Mouse (Mus musculus): ENCODE results near the gene Mif4gd. TPM values are rescaled to one million over a fixed set of nuclear protein-coding genes. Genes with fewer than 3 reads are reported as not detected.
"Not testable (repeated sequence)": the region's sequence is repeated elsewhere in the genome, so short reads cannot be mapped to it uniquely, and the experiment has no call there.

Mif4gd gene
- 20.3 and 23.8 TPM in 2 replicates for polyA plus RNA-seq (2016; fragmentation: Nextera tagmentation; extraction: Ambion mirVana)

- no peaks in the 10 kb centered on the region for H3K9me3 ChIP-seq
- H3K36me3 ChIP-seq (replicated peaks) = peaks cover 57% of the 10 kb centered on the region
- H3K4me3 ChIP-seq = peak within 1 kb of the TSS; percentile 74
- WGBS = under 1% methylated on average over 55 of the region's 80 CpGs
- DNase-seq (ENCODE audit: extremely low spot score, low spot score) = peak; percentile 90
- H3K27ac ChIP-seq = peak within 1 kb of the TSS; percentile 88
- H3K4me1 ChIP-seq = peaks cover 29% of the 10 kb centered on the region
- H3K27me3 ChIP-seq (ENCODE audit: poor library complexity, severe bottlenecking) = peaks cover 6% of the 10 kb centered on the region
These were observed at the start of gene Mif4gd for GRCm38 (mm10) chr11:115612410-115613137. Mif4gd (minus strand) TSS chr11:115612969.

GRCm38 (mm10) chr11:115660376-115660775 lies 47.6 kb upstream of the Mif4gd start:
- peaks cover 19% of the 10 kb centered on the region for H3K36me3 ChIP-seq (replicated peaks)
- no peaks in the 10 kb centered on the region for H3K9me3 ChIP-seq
- no peak overlapping the region for H3K4me3 ChIP-seq
- H3K27ac ChIP-seq = no peak overlapping the region
- WGBS = 96% methylated on average over 4 of the region's 4 CpGs
- no peak for DNase-seq (ENCODE audit: extremely low spot score, low spot score)
- peaks cover 6% of the 10 kb centered on the region for H3K4me1 ChIP-seq
- H3K27me3 ChIP-seq (ENCODE audit: poor library complexity, severe bottlenecking) = no peaks in the 10 kb centered on the region

GRCm38 (mm10) chr11:115658521-115658920 lies 45.8 kb upstream of the Mif4gd start:
- H3K27ac ChIP-seq = no peak overlapping the region
- no peak overlapping the region for H3K4me3 ChIP-seq
- no peaks in the 10 kb centered on the region for H3K27me3 ChIP-seq (ENCODE audit: poor library complexity, severe bottlenecking)
- no peaks in the 10 kb centered on the region for H3K9me3 ChIP-seq
- H3K4me1 ChIP-seq = no peaks in the 10 kb centered on the region
- 87% methylated on average over 6 of the region's 6 CpGs for WGBS
- H3K36me3 ChIP-seq (replicated peaks) = peaks cover 36% of the 10 kb centered on the region
- DNase-seq (ENCODE audit: extremely low spot score, low spot score) = no peak

GRCm38 (mm10) chr11:115654128-115654527 lies 41.4 kb upstream of the Mif4gd start:
- Histone ChIP-seq H3K27me3 (ENCODE audit: poor library complexity, severe bottlenecking) (no peaks in the 10 kb centered on the region), H3K36me3 (replicated peaks) (peaks cover 46% of the 10 kb centered on the region), H3K27ac (no peak overlapping the region), H3K9me3 (no peaks in the 10 kb centered on the region), H3K4me3 (no peak overlapping the region), H3K4me1 (0 out of 2 replicates have a peak, but pooled peaks cover 5% of the 10 kb centered on the region)
- WGBS = 90% methylated on average over 2 of the region's 2 CpGs
- DNase-seq (ENCODE audit: extremely low spot score, low spot score) = no peak

GRCm38 (mm10) chr11:115653194-115653593 lies 40.4 kb upstream of the Mif4gd start:
- 0 out of 2 replicates have a peak, but pooled peaks cover 5% of the 10 kb centered on the region for H3K4me1 ChIP-seq
- no peak overlapping the region for H3K27ac ChIP-seq
- DNase-seq (ENCODE audit: extremely low spot score, low spot score) = no peak
- H3K9me3 ChIP-seq = no peaks in the 10 kb centered on the region
- H3K36me3 ChIP-seq (replicated peaks) = peaks cover 54% of the 10 kb centered on the region
- H3K4me3 ChIP-seq = no peak overlapping the region
- no peaks in the 10 kb centered on the region for H3K27me3 ChIP-seq (ENCODE audit: poor library complexity, severe bottlenecking)
- WGBS = 89% methylated on average over 3 of the region's 3 CpGs

- Histone ChIP-seq H3K4me3 (no peak overlapping the region), H3K27me3 (ENCODE audit: poor library complexity, severe bottlenecking) (no peaks in the 10 kb centered on the region), H3K27ac (no peak overlapping the region), H3K9me3 (no peaks in the 10 kb centered on the region), H3K4me1 (0 out of 2 replicates have a peak, but pooled peaks cover 5% of the 10 kb centered on the region), H3K36me3 (replicated peaks) (peaks cover 65% of the 10 kb centered on the region)
- DNase-seq (ENCODE audit: extremely low spot score, low spot score) = no peak
- WGBS = 91% methylated on average over 3 of the region's 3 CpGs
These were observed 38.9 kb upstream of the Mif4gd start for GRCm38 (mm10) chr11:115651680-115652079.

GRCm38 (mm10) chr11:115649706-115650105 lies 36.9 kb upstream of the Mif4gd start:
- no peak for DNase-seq (ENCODE audit: extremely low spot score, low spot score)
- 68% methylated on average over 10 of the region's 10 CpGs for WGBS
- Histone ChIP-seq H3K9me3 (no peaks in the 10 kb centered on the region), H3K27me3 (ENCODE audit: poor library complexity, severe bottlenecking) (no peaks in the 10 kb centered on the region), H3K27ac (no peak overlapping the region), H3K4me3 (no peak overlapping the region), H3K36me3 (replicated peaks) (peaks cover 75% of the 10 kb centered on the region), H3K4me1 (0 out of 2 replicates have a peak, but pooled peaks cover 5% of the 10 kb centered on the region)

GRCm38 (mm10) chr11:115647459-115647858 lies 34.7 kb upstream of the Mif4gd start:
- DNase-seq (ENCODE audit: extremely low spot score, low spot score) = no peak
- 0 out of 2 replicates have a peak, but pooled peaks cover 5% of the 10 kb centered on the region for H3K4me1 ChIP-seq
- no peaks in the 10 kb centered on the region for H3K27me3 ChIP-seq (ENCODE audit: poor library complexity, severe bottlenecking)
- peaks cover 73% of the 10 kb centered on the region for H3K36me3 ChIP-seq (replicated peaks)
- no peak overlapping the region for H3K4me3 ChIP-seq
- 73% methylated on average over 6 of the region's 6 CpGs for WGBS
- no peaks in the 10 kb centered on the region for H3K9me3 ChIP-seq
- no peak overlapping the region for H3K27ac ChIP-seq

- WGBS = 95% methylated on average over 9 of the region's 9 CpGs
- Histone ChIP-seq H3K27me3 (ENCODE audit: poor library complexity, severe bottlenecking) (no peaks in the 10 kb centered on the region), H3K4me3 (no peak overlapping the region), H3K9me3 (no peaks in the 10 kb centered on the region), H3K36me3 (replicated peaks) (peaks cover 71% of the 10 kb centered on the region), H3K27ac (no peak overlapping the region), H3K4me1 (peaks cover 6% of the 10 kb centered on the region)
- DNase-seq (ENCODE audit: extremely low spot score, low spot score) = no peak
These were observed 33.7 kb upstream of the Mif4gd start for GRCm38 (mm10) chr11:115646439-115646838.

GRCm38 (mm10) chr11:115645498-115645897 lies 32.7 kb upstream of the Mif4gd start:
- not testable (repeated sequence) for DNase-seq (ENCODE audit: extremely low spot score, low spot score); H3K4me3 ChIP-seq; H3K27ac ChIP-seq; H3K27me3 ChIP-seq (ENCODE audit: poor library complexity, severe bottlenecking); H3K9me3 ChIP-seq
- WGBS = 93% methylated on average over 14 of the region's 14 CpGs
- peaks cover 13% of the 10 kb centered on the region for H3K4me1 ChIP-seq
- H3K36me3 ChIP-seq (replicated peaks) = peaks cover 68% of the 10 kb centered on the region

GRCm38 (mm10) chr11:115644308-115644707 lies 31.5 kb upstream of the Mif4gd start:
- H3K27me3 ChIP-seq (ENCODE audit: poor library complexity, severe bottlenecking) = no peaks in the 10 kb centered on the region
- H3K27ac ChIP-seq = no peak overlapping the region
- H3K4me3 ChIP-seq = no peak overlapping the region
- peaks cover 59% of the 10 kb centered on the region for H3K36me3 ChIP-seq (replicated peaks)
- H3K4me1 ChIP-seq = peaks cover 8% of the 10 kb centered on the region
- no peaks in the 10 kb centered on the region for H3K9me3 ChIP-seq
- 92% methylated on average over 13 of the region's 13 CpGs for WGBS
- DNase-seq (ENCODE audit: extremely low spot score, low spot score) = no peak

GRCm38 (mm10) chr11:115643265-115643664 lies 30.5 kb upstream of the Mif4gd start:
- Histone ChIP-seq H3K9me3 (no peaks in the 10 kb centered on the region), H3K27ac (no peak overlapping the region), H3K4me1 (peaks cover 8% of the 10 kb centered on the region), H3K27me3 (ENCODE audit: poor library complexity, severe bottlenecking) (no peaks in the 10 kb centered on the region), H3K36me3 (replicated peaks) (peaks cover 49% of the 10 kb centered on the region), H3K4me3 (no peak overlapping the region)
- WGBS = 86% methylated on average over 10 of the region's 10 CpGs
- DNase-seq (ENCODE audit: extremely low spot score, low spot score) = no peak

- Histone ChIP-seq H3K27me3 (ENCODE audit: poor library complexity, severe bottlenecking) (no peaks in the 10 kb centered on the region), H3K36me3 (replicated peaks) (peaks cover 44% of the 10 kb centered on the region), H3K4me1 (peaks cover 8% of the 10 kb centered on the region), H3K9me3 (no peaks in the 10 kb centered on the region), H3K27ac (no peak overlapping the region), H3K4me3 (no peak overlapping the region)
- no peak for DNase-seq (ENCODE audit: extremely low spot score, low spot score)
- 95% methylated on average over 2 of the region's 2 CpGs for WGBS
These were observed 29.9 kb upstream of the Mif4gd start for GRCm38 (mm10) chr11:115642705-115643104.

Data from forebrain, embryonic 10.5 days (tissue).